Mouse (Mus musculus): Measurements from ENCODE around the gene Gm21852.
"Not testable (repeated sequence)": the region's sequence is repeated elsewhere in the genome, so short reads cannot be mapped to it uniquely, and the experiment has no call there.

The Gm21852 gene

DNA sequence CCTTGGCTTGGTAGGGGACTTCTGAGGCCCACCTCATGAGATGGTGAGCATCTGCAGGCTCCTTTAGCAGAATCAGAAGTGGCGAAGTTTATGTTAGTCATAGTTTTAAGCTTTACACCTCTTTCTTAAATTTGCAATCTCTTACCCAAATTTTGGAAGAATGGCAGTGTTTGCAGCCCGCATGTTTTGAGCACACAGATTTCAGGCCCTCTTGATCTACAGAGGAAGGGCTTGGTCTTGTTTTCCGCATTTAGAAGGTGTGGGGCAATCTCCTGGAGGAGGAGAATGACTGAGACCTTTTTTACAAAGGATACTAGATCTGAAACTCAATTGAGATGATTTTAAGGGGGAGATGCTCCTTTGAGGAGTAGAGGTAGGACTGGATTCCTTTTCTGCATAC, at the start of gene Gm21852:
TSS of gene Gm21852 (minus strand) at position 101 of the 400 bp plus-strand sequence.
- DNase-seq, result not testable (repeated sequence)

Data from cerebellum, postnatal 25 days (tissue).